Mouse (Mus musculus): ENCODE data around the gene Ttc33. TPM values are rescaled to one million over a fixed set of nuclear protein-coding genes. Genes with fewer than 3 reads are reported as not detected.

Gene Ttc33
- polyA plus RNA-seq, 1 experiment, result 14.2 TPM

- H3K4me3 ChIP-seq (ENCODE audit: insufficient read depth, low read depth, low read length), result peak within 1 kb of the TSS; percentile 71
- H3K27me3 ChIP-seq (replicated peaks; ENCODE audit: control insufficient read depth, insufficient read depth, low read length), result no peaks in the 10 kb centered on the region
- WGBS, result 2% methylated on average over 61 of the region's 61 CpGs
- H3K4me1 ChIP-seq (ENCODE audit: control insufficient read depth, insufficient read depth, low read length), result peaks cover 3% of the 10 kb centered on the region
- peak within 1 kb of the TSS; percentile 12 for H3K27ac ChIP-seq (ENCODE audit: insufficient read depth, low read depth, low read length)
- H3K36me3 ChIP-seq (ENCODE audit: control insufficient read depth, insufficient read depth, low read length), result no peaks in the 10 kb centered on the region
- peak; percentile 93 for DNase-seq
- TF ChIP-seq POLR2A (IDR thresholded peaks at IDR 0.05; ENCODE audit: low read depth, low read length) (peak; percentile 33), CTCF (conservative IDR thresholded peaks at IDR 0.05; ENCODE audit: insufficient read depth, insufficient read length, low read depth, low read length) (no peak)
Observed at GRCm38 (mm10) chr15:5243959-5244905, 58.9 kb downstream of the Ttc33 start, which contains the start of gene Ptger4. Gene Ptger4, minus strand, starts transcription at chr15:5244187.

- TF ChIP-seq POLR2A (IDR thresholded peaks at IDR 0.05; ENCODE audit: low read depth, low read length) (no peak), CTCF (conservative IDR thresholded peaks at IDR 0.05; ENCODE audit: insufficient read depth, insufficient read length, low read depth, low read length) (no peak)
- Histone ChIP-seq H3K4me1 (ENCODE audit: control insufficient read depth, insufficient read depth, low read length) (no peaks in the 10 kb centered on the region), H3K27ac (ENCODE audit: insufficient read depth, low read depth, low read length) (no peak overlapping the region), H3K36me3 (ENCODE audit: control insufficient read depth, insufficient read depth, low read length) (no peaks in the 10 kb centered on the region), H3K4me3 (ENCODE audit: insufficient read depth, low read depth, low read length) (no peak overlapping the region), H3K27me3 (replicated peaks; ENCODE audit: control insufficient read depth, insufficient read depth, low read length) (no peaks in the 10 kb centered on the region)
- 79% methylated on average over 4 of the region's 4 CpGs for whole genome bisulfite sequencing
- DNase-seq, result no peak
Observed at GRCm38 (mm10) chr15:5250182-5250581, 64.9 kb downstream of the Ttc33 start.

GRCm38 (mm10) chr15:5260183-5260582 is 74.9 kb downstream of the Ttc33 start:
- Histone ChIP-seq H3K27ac (ENCODE audit: insufficient read depth, low read depth, low read length) (no peak overlapping the region), H3K36me3 (ENCODE audit: control insufficient read depth, insufficient read depth, low read length) (no peaks in the 10 kb centered on the region), H3K4me3 (ENCODE audit: insufficient read depth, low read depth, low read length) (no peak overlapping the region), H3K4me1 (ENCODE audit: control insufficient read depth, insufficient read depth, low read length) (peaks cover 3% of the 10 kb centered on the region; the same call in 1 of the 2 replicates), H3K27me3 (replicated peaks; ENCODE audit: control insufficient read depth, insufficient read depth, low read length) (no peaks in the 10 kb centered on the region)
- no peak for TF ChIP-seq CTCF (conservative IDR thresholded peaks at IDR 0.05; ENCODE audit: insufficient read depth, insufficient read length, low read depth, low read length)
- TF ChIP-seq POLR2A (IDR thresholded peaks at IDR 0.05; ENCODE audit: low read depth, low read length), result no peak
- no peak for DNase-seq
- 59% methylated on average over 5 of the region's 5 CpGs for WGBS

- H3K36me3 ChIP-seq (ENCODE audit: control insufficient read depth, insufficient read depth, low read length), result no peaks in the 10 kb centered on the region
- no peak overlapping the region for H3K27ac ChIP-seq (ENCODE audit: insufficient read depth, low read depth, low read length)
- H3K27me3 ChIP-seq (replicated peaks; ENCODE audit: control insufficient read depth, insufficient read depth, low read length), result no peaks in the 10 kb centered on the region
- WGBS, result 88% methylated on average over 3 of the region's 3 CpGs
- no peak for DNase-seq
- no peak overlapping the region for H3K4me3 ChIP-seq (ENCODE audit: insufficient read depth, low read depth, low read length)
- no peak for TF ChIP-seq POLR2A (IDR thresholded peaks at IDR 0.05; ENCODE audit: low read depth, low read length)
- no peak for TF ChIP-seq CTCF (conservative IDR thresholded peaks at IDR 0.05; ENCODE audit: insufficient read depth, insufficient read length, low read depth, low read length)
- H3K4me1 ChIP-seq (ENCODE audit: control insufficient read depth, insufficient read depth, low read length), result peaks cover 3% of the 10 kb centered on the region; the same call in 1 of the 2 replicates
Observed at GRCm38 (mm10) chr15:5261004-5261403, 75.7 kb downstream of the Ttc33 start.

GRCm38 (mm10) chr15:5262095-5262667 is 76.9 kb downstream of the Ttc33 start:
- 44% methylated on average over 13 of the region's 13 CpGs for WGBS
- no peak overlapping the region for H3K4me3 ChIP-seq (ENCODE audit: insufficient read depth, low read depth, low read length)
- no peaks in the 10 kb centered on the region for H3K27me3 ChIP-seq (replicated peaks; ENCODE audit: control insufficient read depth, insufficient read depth, low read length)
- no peaks in the 10 kb centered on the region for H3K36me3 ChIP-seq (ENCODE audit: control insufficient read depth, insufficient read depth, low read length)
- peaks cover 3% of the 10 kb centered on the region; the same call in 1 of the 2 replicates for H3K4me1 ChIP-seq (ENCODE audit: control insufficient read depth, insufficient read depth, low read length)
- no peak overlapping the region for H3K27ac ChIP-seq (ENCODE audit: insufficient read depth, low read depth, low read length)
- DNase-seq, result peak; percentile 20
- TF ChIP-seq POLR2A (IDR thresholded peaks at IDR 0.05; ENCODE audit: low read depth, low read length) (no peak), CTCF (conservative IDR thresholded peaks at IDR 0.05; ENCODE audit: insufficient read depth, insufficient read length, low read depth, low read length) (no peak)

- WGBS, result 18% methylated on average over 10 of the region's 10 CpGs
- TF ChIP-seq POLR2A (IDR thresholded peaks at IDR 0.05; ENCODE audit: low read depth, low read length), result no peak
- no peak for TF ChIP-seq CTCF (conservative IDR thresholded peaks at IDR 0.05; ENCODE audit: insufficient read depth, insufficient read length, low read depth, low read length)
- Histone ChIP-seq H3K4me1 (ENCODE audit: control insufficient read depth, insufficient read depth, low read length) (peaks cover 3% of the 10 kb centered on the region; the same call in 1 of the 2 replicates), H3K27ac (ENCODE audit: insufficient read depth, low read depth, low read length) (no peak overlapping the region), H3K27me3 (replicated peaks; ENCODE audit: control insufficient read depth, insufficient read depth, low read length) (no peaks in the 10 kb centered on the region), H3K4me3 (ENCODE audit: insufficient read depth, low read depth, low read length) (no peak overlapping the region), H3K36me3 (ENCODE audit: control insufficient read depth, insufficient read depth, low read length) (no peaks in the 10 kb centered on the region)
- DNase-seq, result peak; percentile 4
Observed at GRCm38 (mm10) chr15:5262874-5263504, 77.7 kb downstream of the Ttc33 start.

Data from kidney, adult 2 months (tissue).